Mouse (Mus musculus) testis, adult 2 months (tissue): ENCODE results near the gene Cxcl12.

Experiments
- CTCF ChIP-seq: fragments of 200-500 bp; IDR thresholded peaks from 2 replicates; pipeline ENCODE4 v1.5.1; 2012; ENCODE audit warnings: low read depth, mild to moderate bottlenecking, inconsistent platforms, low read length, moderate library complexity; ENCODE audit not compliant: control insufficient read depth, insufficient read depth, insufficient replicate concordance
- POLR2A ChIP-seq: fragments of 200-500 bp; IDR thresholded peaks from 2 replicates; pipeline ENCODE4 v1.6.1; 2012; ENCODE audit warnings: low read depth, mild to moderate bottlenecking, inconsistent platforms, low read length, moderate library complexity; ENCODE audit not compliant: control insufficient read depth

DNA sequence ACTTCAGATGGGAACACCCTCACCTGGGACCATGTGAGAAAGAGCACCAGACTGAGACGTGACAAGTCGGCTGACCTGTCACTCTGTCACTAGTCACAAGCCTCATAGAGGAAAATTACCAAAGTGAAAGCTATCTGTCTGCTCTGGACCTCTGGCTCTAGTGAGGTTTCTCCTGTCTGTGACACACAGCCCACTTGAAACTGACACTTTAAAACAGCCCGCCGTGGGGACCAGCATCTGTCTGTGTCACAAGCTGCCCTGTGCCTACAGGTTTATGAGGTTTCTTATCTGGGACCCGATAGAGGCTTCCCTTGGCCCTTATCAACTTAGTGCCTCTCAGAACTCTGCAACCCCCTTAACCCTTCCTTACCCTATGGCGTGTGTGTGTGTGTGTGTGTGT, 41.8 kb downstream of the Cxcl12 start:
- no peak for TF ChIP-seq CTCF
- no peak for TF ChIP-seq POLR2A
